Mouse (Mus musculus) testis, adult 2 months (tissue): ENCODE data around the gene Krt80. TPM values are rescaled to one million over a fixed set of nuclear protein-coding genes. Genes with fewer than 3 reads are reported as not detected.
A peak's percentile ranks its signal among the peaks of the same experiment; 100 is the strongest.

Experiments used
- H3K27ac ChIP-seq: fragments of 200-500 bp; 2 replicates; pipeline ENCODE4 v1.5.1; 2012; ENCODE audit warnings: low read depth, low read length; ENCODE audit not compliant: control insufficient read depth, insufficient read depth
- H3K27me3 ChIP-seq: fragments of 200-500 bp; 2 replicates; pipeline ENCODE4 v1.6.1; 2012; ENCODE audit warnings: mild to moderate bottlenecking, low read length, moderate library complexity; ENCODE audit not compliant: control insufficient read depth, insufficient read depth
- H3K36me3 ChIP-seq: fragments of 200-500 bp; 2 replicates; pipeline ENCODE4 v1.6.1; 2012; ENCODE audit warnings: mild to moderate bottlenecking, low read length; ENCODE audit not compliant: control insufficient read depth, insufficient read depth
- H3K4me1 ChIP-seq: fragments of 200-500 bp; 2 replicates; pipeline ENCODE4 v1.6.1; 2012; ENCODE audit warnings: low read length; ENCODE audit not compliant: control insufficient read depth, insufficient read depth
- H3K4me3 ChIP-seq: fragments of 200-500 bp; 2 replicates; pipeline ENCODE4 v1.5.1; 2012; ENCODE audit warnings: low read depth, mild to moderate bottlenecking, low read length, moderate library complexity, mixed read lengths; ENCODE audit not compliant: control insufficient read depth
- CTCF ChIP-seq: fragments of 200-500 bp; IDR thresholded peaks from 2 replicates; pipeline ENCODE4 v1.5.1; 2012; ENCODE audit warnings: low read depth, mild to moderate bottlenecking, inconsistent platforms, low read length, moderate library complexity; ENCODE audit not compliant: control insufficient read depth, insufficient read depth, insufficient replicate concordance
- POLR2A ChIP-seq: fragments of 200-500 bp; IDR thresholded peaks from 2 replicates; pipeline ENCODE4 v1.6.1; 2012; ENCODE audit warnings: low read depth, mild to moderate bottlenecking, inconsistent platforms, low read length, moderate library complexity; ENCODE audit not compliant: control insufficient read depth
- polyA plus RNA-seq: library from polyadenylated mRNA; depleted of rRNA; stranded (reverse); fragments of >200 nt; gene quantifications from 2 replicates; pipeline ENCODE4 v1.2.3, GENCODE M21; 2012

Krt80 gene
- polyA plus RNA-seq, 1 experiment = 0.32 TPM

DNA sequence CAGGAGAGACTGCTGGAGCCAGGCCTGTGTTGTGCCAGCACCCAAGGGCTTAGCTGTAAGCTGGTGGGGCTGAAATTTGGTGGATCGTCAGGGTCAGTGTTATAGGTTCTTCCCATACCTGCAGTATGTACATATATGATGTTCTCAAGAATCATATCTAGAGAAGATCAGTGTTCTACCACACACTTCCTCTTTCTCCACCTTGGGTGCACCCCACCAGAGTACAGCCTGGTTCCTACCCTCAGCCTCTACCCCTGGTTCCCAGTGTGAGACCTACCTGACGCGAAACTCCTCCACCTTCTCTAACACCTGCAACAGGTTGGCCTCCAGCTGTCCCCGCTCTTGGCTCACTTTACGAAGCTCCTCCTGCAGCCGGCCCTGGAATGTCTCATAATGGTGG, 6.0 kb downstream of the Krt80 start:
- H3K4me1 ChIP-seq = no peaks in the 10 kb centered on the region
- H3K4me3 ChIP-seq = no peak overlapping the region
- no peak overlapping the region for H3K27ac ChIP-seq
- H3K36me3 ChIP-seq = no peaks in the 10 kb centered on the region
- TF ChIP-seq CTCF (no peak), POLR2A (no peak)
- H3K27me3 ChIP-seq = no peaks in the 10 kb centered on the region

DNA sequence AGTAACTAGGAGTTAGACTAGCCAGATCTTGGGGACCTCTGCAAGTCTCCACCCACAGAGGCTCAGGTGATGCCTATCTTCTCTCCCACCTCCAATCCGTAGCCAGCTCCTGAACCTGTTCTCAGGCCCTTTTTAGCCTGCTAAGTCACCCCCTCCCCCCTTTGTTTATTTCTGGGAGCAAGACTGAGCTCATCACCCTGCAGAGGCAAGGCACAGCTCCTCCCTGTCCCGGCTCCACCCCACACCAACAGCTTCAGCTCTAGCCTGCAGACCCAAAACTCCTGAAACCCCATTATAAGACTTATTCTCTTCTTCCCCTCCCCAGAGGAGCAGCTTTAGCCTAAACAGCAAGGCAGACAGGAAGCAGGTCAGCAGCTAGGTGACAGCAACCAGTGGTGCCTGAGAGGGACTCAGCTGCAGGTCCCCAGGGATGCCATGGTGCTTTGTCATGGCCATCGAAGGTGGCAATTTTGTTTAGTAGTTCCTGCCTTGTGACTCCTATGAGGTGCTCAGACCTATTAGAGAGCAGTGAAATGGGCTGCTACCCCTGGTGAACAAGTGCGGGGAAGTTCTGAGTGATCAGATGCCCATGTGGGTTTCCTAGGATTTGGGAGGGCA, 7.5 kb downstream of the Krt80 start:
- no peak for TF ChIP-seq CTCF
- no peak for TF ChIP-seq POLR2A
- H3K4me1 ChIP-seq = no peaks in the 10 kb centered on the region

DNA sequence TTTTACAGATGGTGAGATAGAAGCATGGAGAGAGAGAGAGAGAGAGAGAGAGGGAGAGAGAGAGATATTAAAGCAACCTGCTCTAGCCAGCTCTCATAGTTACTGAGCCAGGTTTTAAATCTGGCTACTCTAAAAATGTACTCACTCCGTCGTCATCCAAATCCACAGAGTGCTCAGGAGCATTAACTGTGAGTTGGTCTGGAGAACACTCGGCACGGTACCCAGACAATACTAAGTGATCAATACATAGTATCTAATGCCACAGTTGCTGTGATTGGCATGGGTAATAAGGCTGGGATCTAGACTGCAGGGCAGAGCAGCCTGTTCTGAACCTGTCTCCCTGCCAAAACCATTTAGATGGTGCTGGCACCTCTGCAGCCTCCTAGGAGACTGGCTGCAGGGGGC, 14.6 kb downstream of the Krt80 start:
- no peaks in the 10 kb centered on the region for H3K27me3 ChIP-seq
- no peaks in the 10 kb centered on the region for H3K4me1 ChIP-seq
- TF ChIP-seq POLR2A = no peak
- TF ChIP-seq CTCF = no peak
- no peak overlapping the region for H3K27ac ChIP-seq
- H3K36me3 ChIP-seq = no peaks in the 10 kb centered on the region
- H3K4me3 ChIP-seq = no peak overlapping the region

More for the DNA sequence above, 7.5 kb downstream of the Krt80 start:
- no peaks in the 10 kb centered on the region for H3K36me3 ChIP-seq
- H3K27me3 ChIP-seq = no peaks in the 10 kb centered on the region
- H3K27ac ChIP-seq = no peak overlapping the region
- H3K4me3 ChIP-seq = no peak overlapping the region

DNA sequence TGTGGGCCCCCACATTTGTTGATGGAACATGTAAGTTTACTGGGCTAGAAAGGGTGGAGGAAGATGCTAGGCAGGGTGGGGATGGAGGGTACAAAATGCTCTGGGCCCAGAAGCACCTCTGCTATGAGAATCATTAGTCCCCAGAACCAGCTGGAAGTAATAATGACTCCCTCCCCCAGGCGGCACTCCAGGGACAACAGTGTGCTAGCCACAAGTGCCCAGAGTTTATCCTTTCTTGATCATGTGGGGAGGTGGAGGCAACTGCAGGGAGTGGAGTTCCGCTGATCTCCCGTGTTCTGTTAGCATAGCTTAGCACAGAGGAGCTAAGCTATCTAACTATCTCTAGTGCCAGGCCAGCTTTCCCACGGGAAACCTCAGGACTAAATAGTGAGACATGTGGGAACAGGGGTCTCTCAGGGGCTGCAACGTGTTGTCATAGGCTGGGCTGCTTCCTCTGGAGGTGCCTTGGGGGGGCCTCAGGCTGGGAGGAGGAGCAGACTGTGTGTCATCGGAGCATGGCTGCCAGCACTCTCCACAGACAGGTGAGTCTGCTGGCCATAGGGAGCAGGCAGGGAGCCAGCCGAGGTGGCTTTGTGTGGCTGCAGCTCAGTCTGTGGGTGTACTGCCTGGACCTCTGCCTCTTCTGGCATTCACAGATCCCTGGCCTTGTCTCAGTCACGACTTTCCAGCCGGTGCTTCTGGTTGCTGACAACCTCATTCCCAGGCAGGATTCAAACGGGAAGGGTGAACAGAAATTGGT, 17.1 kb downstream of the Krt80 start:
- Histone ChIP-seq H3K4me3 (no peak overlapping the region), H3K36me3 (no peaks in the 10 kb centered on the region), H3K4me1 (no peaks in the 10 kb centered on the region), H3K27ac (no peak overlapping the region), H3K27me3 (no peaks in the 10 kb centered on the region)
- TF ChIP-seq POLR2A = no peak
- TF ChIP-seq CTCF = no peak

DNA sequence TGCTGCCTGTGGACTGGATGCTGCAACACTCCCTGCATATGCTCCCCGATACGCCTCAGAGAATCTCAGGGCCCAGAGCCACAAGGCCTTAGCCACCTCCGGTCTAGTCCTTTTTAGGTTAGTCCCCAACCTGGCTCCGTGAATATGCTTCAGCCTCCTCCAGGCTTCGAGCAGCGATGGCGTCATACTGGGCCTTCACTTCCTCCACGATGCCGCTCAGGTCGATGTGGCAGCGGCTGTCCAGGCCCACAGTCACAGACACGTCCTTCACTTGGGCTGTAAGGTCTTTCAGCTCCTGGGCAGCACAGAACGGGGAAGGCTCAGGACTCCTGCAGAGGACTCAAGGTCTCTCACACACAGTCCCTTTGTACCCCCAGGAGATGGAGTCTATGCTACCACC, 17.9 kb downstream of the Krt80 start:
- Histone ChIP-seq H3K4me3 (no peak overlapping the region), H3K27ac (no peak overlapping the region), H3K4me1 (no peaks in the 10 kb centered on the region), H3K36me3 (no peaks in the 10 kb centered on the region), H3K27me3 (no peaks in the 10 kb centered on the region)
- TF ChIP-seq POLR2A (no peak), CTCF (no peak)

DNA sequence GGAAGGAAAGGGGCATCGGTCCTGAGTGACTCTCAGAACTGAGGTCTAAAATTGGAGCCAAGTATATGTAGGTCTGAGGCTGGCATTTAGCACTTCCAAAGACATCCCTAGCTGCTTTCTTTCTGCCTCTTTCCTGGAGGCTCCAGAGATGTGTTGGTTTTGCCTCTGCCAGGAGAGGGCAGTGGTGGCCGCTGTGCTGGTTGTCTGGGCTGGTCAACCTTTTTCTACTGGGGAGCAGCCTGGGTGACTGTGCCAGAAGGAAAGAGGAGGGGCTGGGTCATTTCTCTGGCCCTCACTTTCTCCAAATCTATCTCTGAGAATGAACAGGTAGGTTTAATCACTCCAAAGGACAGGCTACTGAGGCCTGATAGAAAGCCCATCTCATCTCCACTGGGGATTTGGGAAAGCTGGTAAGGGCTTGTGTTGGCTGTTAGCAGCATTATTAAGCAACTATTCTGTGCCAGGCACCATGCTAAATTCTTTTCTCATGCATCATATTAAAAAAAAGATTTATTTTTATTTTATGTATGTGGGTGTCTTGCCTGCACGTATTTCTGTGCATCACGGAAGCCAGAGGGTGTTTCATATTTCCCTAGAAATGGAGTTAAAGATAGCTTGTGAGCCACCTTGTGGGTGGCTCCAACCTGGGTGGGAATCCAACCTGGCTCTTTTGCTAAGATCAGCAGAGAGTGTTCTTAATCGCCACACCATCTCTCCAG, 28.0 kb downstream of the Krt80 start:
- Histone ChIP-seq H3K27ac (no peak overlapping the region), H3K4me3 (no peak overlapping the region), H3K4me1 (no peaks in the 10 kb centered on the region), H3K27me3 (no peaks in the 10 kb centered on the region), H3K36me3 (no peaks in the 10 kb centered on the region)
- peak; percentile 44; the same call in 1 of the 2 replicates for TF ChIP-seq CTCF
- no peak for TF ChIP-seq POLR2A

DNA sequence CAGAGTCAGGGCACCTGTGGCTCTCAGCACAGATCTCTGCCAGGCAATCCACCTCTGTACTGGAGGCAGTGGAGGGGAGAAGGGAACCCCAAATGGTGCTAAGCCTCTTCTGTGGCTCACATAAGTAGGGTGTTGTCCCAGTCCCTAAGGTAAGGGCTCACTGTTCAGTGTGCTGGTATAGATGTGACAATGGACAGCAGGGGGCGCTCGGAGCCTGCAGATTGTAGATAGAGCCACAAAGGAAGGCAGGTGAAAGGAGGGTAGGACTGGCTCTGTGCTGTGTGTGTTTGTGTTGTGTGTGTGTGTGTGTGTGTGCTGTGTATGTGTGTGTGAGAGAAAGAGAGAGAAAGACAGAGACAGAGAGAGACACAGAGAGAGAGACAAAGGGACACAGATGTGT, 30.4 kb downstream of the Krt80 start:
- H3K4me3 ChIP-seq = no peak overlapping the region
- no peaks in the 10 kb centered on the region for H3K36me3 ChIP-seq
- no peak for TF ChIP-seq POLR2A
- TF ChIP-seq CTCF = peak; percentile 68; the same call in 1 of the 2 replicates
- H3K27me3 ChIP-seq = no peaks in the 10 kb centered on the region
- peaks cover 2% of the 10 kb centered on the region; the same call in 1 of the 2 replicates for H3K4me1 ChIP-seq
- no peak overlapping the region for H3K27ac ChIP-seq

DNA sequence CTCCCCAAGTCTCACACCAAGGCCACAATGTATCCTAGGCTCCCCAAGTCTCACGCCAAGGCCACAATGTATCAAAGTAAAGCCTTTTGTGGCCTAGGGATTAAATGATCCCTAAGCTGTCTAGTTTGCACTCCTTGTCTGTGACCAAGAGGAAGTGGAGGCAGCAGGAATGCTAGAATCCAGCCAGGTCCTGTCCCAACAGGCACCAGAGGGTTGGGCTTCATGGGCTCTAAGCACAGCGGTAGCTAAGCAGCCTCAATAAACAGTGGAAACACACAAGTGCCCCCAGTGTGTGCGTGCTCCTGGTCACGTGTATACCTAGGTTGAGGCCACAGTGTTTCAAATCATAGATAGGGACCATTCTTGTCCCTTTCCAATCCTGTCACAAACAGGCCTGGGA, 31.6 kb downstream of the Krt80 start:
- no peak overlapping the region for H3K4me3 ChIP-seq
- no peaks in the 10 kb centered on the region for H3K36me3 ChIP-seq
- H3K4me1 ChIP-seq = peaks cover 2% of the 10 kb centered on the region; the same call in 1 of the 2 replicates
- H3K27me3 ChIP-seq = no peaks in the 10 kb centered on the region
- H3K27ac ChIP-seq = no peak overlapping the region
- TF ChIP-seq POLR2A (no peak), CTCF (no peak)
